Mouse (Mus musculus): ENCODE measurements around the gene Klrg1. TPM values are rescaled to one million over a fixed set of nuclear protein-coding genes. Genes with fewer than 3 reads are reported as not detected.

Klrg1 gene
- polyA plus RNA-seq, 1 experiment from 2014 or later = not detected

- no peaks in the 10 kb centered on the region for H3K36me3 ChIP-seq
- H3K27ac ChIP-seq = peak overlapping the region; percentile 31; the same call in 1 of the 2 replicates
- H3K4me3 ChIP-seq (replicated peaks) = no peak overlapping the region
- H3K9ac ChIP-seq (replicated peaks) = no peak overlapping the region
- no peak overlapping the region for H3K4me2 ChIP-seq
- H3K4me1 ChIP-seq (replicated peaks) = peaks cover 22% of the 10 kb centered on the region
- WGBS = 59% methylated on average over 2 of the region's 2 CpGs
- H3K27me3 ChIP-seq = no peaks in the 10 kb centered on the region
- no peak for ATAC-seq (ENCODE audit: insufficient number of reproducible peaks, insufficient read depth, low FRiP score, low TSS enrichment, low read depth)
- H3K9me3 ChIP-seq = no peaks in the 10 kb centered on the region
Measured at GRCm38 (mm10) chr6:122292184-122292583, 9.5 kb upstream of the Klrg1 start.

- no peak for ATAC-seq (ENCODE audit: insufficient number of reproducible peaks, insufficient read depth, low FRiP score, low TSS enrichment, low read depth)
- Histone ChIP-seq H3K27me3 (no peaks in the 10 kb centered on the region), H3K4me1 (replicated peaks) (peaks cover 22% of the 10 kb centered on the region), H3K4me3 (replicated peaks) (no peak overlapping the region), H3K36me3 (no peaks in the 10 kb centered on the region), H3K27ac (no peak overlapping the region; the same call in 1 of the 2 replicates), H3K4me2 (no peak overlapping the region), H3K9me3 (no peaks in the 10 kb centered on the region), H3K9ac (replicated peaks) (no peak overlapping the region)
- WGBS = 76% methylated on average over 3 of the region's 3 CpGs
Measured at GRCm38 (mm10) chr6:122291735-122292134, 9.1 kb upstream of the Klrg1 start.

GRCm38 (mm10) chr6:122291264-122291663 lies 8.6 kb upstream of the Klrg1 start:
- no peak overlapping the region for H3K9ac ChIP-seq (replicated peaks)
- H3K4me2 ChIP-seq = no peak overlapping the region
- peaks cover 22% of the 10 kb centered on the region for H3K4me1 ChIP-seq (replicated peaks)
- 70% methylated on average over 2 of the region's 2 CpGs for WGBS
- no peaks in the 10 kb centered on the region for H3K36me3 ChIP-seq
- H3K9me3 ChIP-seq = no peaks in the 10 kb centered on the region
- no peaks in the 10 kb centered on the region for H3K27me3 ChIP-seq
- peak overlapping the region; percentile 64; the same call in 1 of the 2 replicates for H3K27ac ChIP-seq
- no peak for ATAC-seq (ENCODE audit: insufficient number of reproducible peaks, insufficient read depth, low FRiP score, low TSS enrichment, low read depth)
- H3K4me3 ChIP-seq (replicated peaks) = no peak overlapping the region

GRCm38 (mm10) chr6:122290253-122290652 lies 7.6 kb upstream of the Klrg1 start:
- H3K36me3 ChIP-seq = no peaks in the 10 kb centered on the region
- no peaks in the 10 kb centered on the region for H3K27me3 ChIP-seq
- H3K4me3 ChIP-seq (replicated peaks) = no peak overlapping the region
- peak; percentile 67 for ATAC-seq (ENCODE audit: insufficient number of reproducible peaks, insufficient read depth, low FRiP score, low TSS enrichment, low read depth)
- H3K27ac ChIP-seq = peak overlapping the region; percentile 86
- no peak overlapping the region for H3K9ac ChIP-seq (replicated peaks)
- peak overlapping the region; percentile 7; the same call in 1 of the 2 replicates for H3K4me2 ChIP-seq
- peaks cover 22% of the 10 kb centered on the region for H3K4me1 ChIP-seq (replicated peaks)
- H3K9me3 ChIP-seq = no peaks in the 10 kb centered on the region
- 13% methylated on average over 3 of the region's 3 CpGs for WGBS

- WGBS = 71% methylated on average over 1 of the region's 1 CpGs
- H3K9ac ChIP-seq (replicated peaks) = no peak overlapping the region
- H3K4me2 ChIP-seq = no peak overlapping the region
- H3K4me1 ChIP-seq (replicated peaks) = peaks cover 22% of the 10 kb centered on the region
- no peaks in the 10 kb centered on the region for H3K36me3 ChIP-seq
- no peak overlapping the region for H3K27ac ChIP-seq
- H3K9me3 ChIP-seq = no peaks in the 10 kb centered on the region
- ATAC-seq (ENCODE audit: insufficient number of reproducible peaks, insufficient read depth, low FRiP score, low TSS enrichment, low read depth) = no peak
- H3K27me3 ChIP-seq = no peaks in the 10 kb centered on the region
- no peak overlapping the region for H3K4me3 ChIP-seq (replicated peaks)
Measured at GRCm38 (mm10) chr6:122289313-122289712, 6.6 kb upstream of the Klrg1 start.

- Histone ChIP-seq H3K4me1 (replicated peaks) (peaks cover 22% of the 10 kb centered on the region), H3K27me3 (no peaks in the 10 kb centered on the region), H3K4me3 (replicated peaks) (no peak overlapping the region), H3K27ac (no peak overlapping the region), H3K36me3 (no peaks in the 10 kb centered on the region), H3K9ac (replicated peaks) (no peak overlapping the region), H3K9me3 (no peaks in the 10 kb centered on the region), H3K4me2 (no peak overlapping the region)
- ATAC-seq (ENCODE audit: insufficient number of reproducible peaks, insufficient read depth, low FRiP score, low TSS enrichment, low read depth) = no peak
- WGBS = 58% methylated on average over 1 of the region's 1 CpGs
Measured at GRCm38 (mm10) chr6:122288263-122288662, 5.6 kb upstream of the Klrg1 start.

- no peak overlapping the region for H3K27ac ChIP-seq
- peaks cover 6% of the 10 kb centered on the region for H3K4me1 ChIP-seq (replicated peaks)
- no peak for ATAC-seq (ENCODE audit: insufficient number of reproducible peaks, insufficient read depth, low FRiP score, low TSS enrichment, low read depth)
- H3K4me3 ChIP-seq (replicated peaks) = no peak overlapping the region
- H3K4me2 ChIP-seq = no peak overlapping the region
- no peak overlapping the region for H3K9ac ChIP-seq (replicated peaks)
- WGBS = 82% methylated on average over 1 of the region's 1 CpGs
- no peaks in the 10 kb centered on the region for H3K9me3 ChIP-seq
- no peaks in the 10 kb centered on the region for H3K36me3 ChIP-seq
- no peaks in the 10 kb centered on the region for H3K27me3 ChIP-seq
Measured at GRCm38 (mm10) chr6:122284823-122285222, 2.1 kb upstream of the Klrg1 start.

GRCm38 (mm10) chr6:122284304-122284703 lies 1.6 kb upstream of the Klrg1 start:
- Histone ChIP-seq H3K4me2 (no peak overlapping the region), H3K9me3 (no peaks in the 10 kb centered on the region), H3K9ac (replicated peaks) (no peak overlapping the region), H3K27me3 (no peaks in the 10 kb centered on the region), H3K4me3 (replicated peaks) (no peak overlapping the region), H3K27ac (no peak overlapping the region), H3K36me3 (no peaks in the 10 kb centered on the region), H3K4me1 (replicated peaks) (0 out of 2 replicates have a peak, but pooled peaks cover 5% of the 10 kb centered on the region)
- ATAC-seq (ENCODE audit: insufficient number of reproducible peaks, insufficient read depth, low FRiP score, low TSS enrichment, low read depth) = no peak
- WGBS = 86% methylated on average over 4 of the region's 4 CpGs

- H3K9ac ChIP-seq (replicated peaks) = no peak overlapping the region
- WGBS = 79% methylated on average over 2 of the region's 2 CpGs
- no peak overlapping the region for H3K27ac ChIP-seq
- no peak overlapping the region for H3K4me2 ChIP-seq
- no peaks in the 10 kb centered on the region for H3K9me3 ChIP-seq
- H3K36me3 ChIP-seq = no peaks in the 10 kb centered on the region
- no peaks in the 10 kb centered on the region for H3K4me1 ChIP-seq (replicated peaks)
- no peak for ATAC-seq (ENCODE audit: insufficient number of reproducible peaks, insufficient read depth, low FRiP score, low TSS enrichment, low read depth)
- H3K4me3 ChIP-seq (replicated peaks) = no peak overlapping the region
- no peaks in the 10 kb centered on the region for H3K27me3 ChIP-seq
Measured at GRCm38 (mm10) chr6:122283429-122283828, 747 bp upstream of the Klrg1 start.

- H3K36me3 ChIP-seq = no peaks in the 10 kb centered on the region
- H3K4me3 ChIP-seq (replicated peaks) = no peak overlapping the region
- no peak overlapping the region for H3K27ac ChIP-seq
- no peaks in the 10 kb centered on the region for H3K27me3 ChIP-seq
- no peaks in the 10 kb centered on the region for H3K9me3 ChIP-seq
- no peak overlapping the region for H3K9ac ChIP-seq (replicated peaks)
- WGBS = 92% methylated on average over 7 of the region's 7 CpGs
- no peaks in the 10 kb centered on the region for H3K4me1 ChIP-seq (replicated peaks)
- H3K4me2 ChIP-seq = no peak overlapping the region
- no peak for ATAC-seq (ENCODE audit: insufficient number of reproducible peaks, insufficient read depth, low FRiP score, low TSS enrichment, low read depth)
Measured at GRCm38 (mm10) chr6:122276565-122276964, 6.1 kb downstream of the Klrg1 start.

GRCm38 (mm10) chr6:122274546-122274945 lies 8.1 kb downstream of the Klrg1 start:
- WGBS = 76% methylated on average over 5 of the region's 5 CpGs
- H3K4me3 ChIP-seq (replicated peaks) = no peak overlapping the region
- H3K36me3 ChIP-seq = no peaks in the 10 kb centered on the region
- no peak overlapping the region for H3K4me2 ChIP-seq
- no peaks in the 10 kb centered on the region for H3K4me1 ChIP-seq (replicated peaks)
- no peak for ATAC-seq (ENCODE audit: insufficient number of reproducible peaks, insufficient read depth, low FRiP score, low TSS enrichment, low read depth)
- H3K9ac ChIP-seq (replicated peaks) = no peak overlapping the region
- H3K27ac ChIP-seq = no peak overlapping the region
- H3K27me3 ChIP-seq = no peaks in the 10 kb centered on the region
- H3K9me3 ChIP-seq = no peaks in the 10 kb centered on the region

GRCm38 (mm10) chr6:122270152-122270551 lies 12.5 kb downstream of the Klrg1 start:
- no peaks in the 10 kb centered on the region for H3K27me3 ChIP-seq

More at GRCm38 (mm10) chr6:122270152-122270551, 12.5 kb downstream of the Klrg1 start:
- H3K4me3 ChIP-seq (replicated peaks) = no peak overlapping the region
- no peaks in the 10 kb centered on the region for H3K9me3 ChIP-seq
- no peak overlapping the region for H3K4me2 ChIP-seq
- no peak for ATAC-seq (ENCODE audit: insufficient number of reproducible peaks, insufficient read depth, low FRiP score, low TSS enrichment, low read depth)
- H3K9ac ChIP-seq (replicated peaks) = no peak overlapping the region
- H3K27ac ChIP-seq = no peak overlapping the region
- 78% methylated on average over 11 of the region's 11 CpGs for WGBS
- no peaks in the 10 kb centered on the region for H3K36me3 ChIP-seq
- H3K4me1 ChIP-seq (replicated peaks) = no peaks in the 10 kb centered on the region
